Mouse (Mus musculus) forebrain, embryonic 14.5 days (tissue): ENCODE measurements around the gene Csk. TPM values are rescaled to one million over a fixed set of nuclear protein-coding genes. Genes with fewer than 3 reads are reported as not detected.

Experiments
- ATAC-seq: fragments of 200-750 bp; cut with Nextera tagmentation; 2 replicates; pipeline ENCODE4 v1.8.0; 2017; ENCODE audit warnings: mild to moderate bottlenecking, moderate library complexity
- DNase-seq: peaks from one replicate; pipeline ENCODE4 v3.0.0-alpha.2; 2015; ENCODE audit warnings: low spot score
- H3K27ac ChIP-seq: fragments of 300-500 bp; sonication (generic); 2 replicates; pipeline ENCODE4 v1.5.1; 2014; ENCODE audit warnings: low read depth, mild to moderate bottlenecking, control low read depth, low read length, moderate library complexity
- H3K27me3 ChIP-seq: fragments of 300-500 bp; sonication (generic); replicated peaks from 2 replicates; pipeline ENCODE4 v1.6.1; 2014; ENCODE audit warnings: low read length, control low read depth, mixed read lengths; ENCODE audit not compliant: control insufficient read depth, insufficient read depth
- H3K36me3 ChIP-seq: fragments of 300-500 bp; sonication (generic); 2 replicates; pipeline ENCODE4 v1.6.1; 2014; ENCODE audit warnings: low read length, control low read depth; ENCODE audit not compliant: control insufficient read depth, insufficient read depth
- H3K4me1 ChIP-seq: fragments of 300-500 bp; sonication (generic); 2 replicates; pipeline ENCODE4 v1.6.1; 2014; ENCODE audit warnings: antibody characterized with exemption, low read length, control low read depth; ENCODE audit not compliant: control insufficient read depth, insufficient read depth
- H3K4me2 ChIP-seq: fragments of 300-500 bp; sonication (generic); 2 replicates; pipeline ENCODE4 v1.6.1; 2014; ENCODE audit warnings: mild to moderate bottlenecking, control low read depth, low read length
- H3K4me3 ChIP-seq: fragments of 300-500 bp; sonication (generic); 2 replicates; pipeline ENCODE4 v1.5.1; 2014; ENCODE audit warnings: low read depth, low read length, control low read depth
- H3K9ac ChIP-seq: fragments of 300-500 bp; sonication (generic); 2 replicates; pipeline ENCODE4 v1.6.1; 2014; ENCODE audit warnings: mild to moderate bottlenecking, low read length, control low read depth, moderate library complexity
- H3K9me3 ChIP-seq: fragments of 300-500 bp; sonication (generic); replicated peaks from 2 replicates; pipeline ENCODE4 v1.6.1; 2016; ENCODE audit warnings: low read length, control low read depth, mixed read lengths; ENCODE audit not compliant: control insufficient read depth
- WGBS: fragments of 180-500 bp; shearing (Covaris S2); extraction: QIAGEN DNeasy Blood & Tissue Kit; methylation state at CpG from one replicate; pipeline ENCODE4 v1.1.7; 2014; 5-methylcytosine and 5-hydroxymethylcytosine counted together
- polyA plus RNA-seq: library from polyadenylated mRNA; unstranded; fragments of >200 nt; fragmentation: Nextera tagmentation; extraction: Ambion mirVana; gene quantifications from 2 replicates; pipeline ENCODE4 v1.2.1, GENCODE M21; 2014

Gene Csk
- polyA plus RNA-seq, 1 experiment from 2014 or later: 29.2 TPM

GRCm38 (mm10) chr9:57637272-57637671, 16.2 kb downstream of the Csk start:
- H3K36me3 ChIP-seq: peaks cover 25% of the 10 kb centered on the region
- H3K4me1 ChIP-seq: peaks cover 31% of the 10 kb centered on the region
- H3K4me3 ChIP-seq: no peak overlapping the region
- no peaks in the 10 kb centered on the region for H3K27me3 ChIP-seq
- H3K9ac ChIP-seq: no peak overlapping the region
- WGBS: 65% methylated on average over 3 of the region's 3 CpGs
- no peak for DNase-seq
- no peak overlapping the region for H3K4me2 ChIP-seq
- no peaks in the 10 kb centered on the region for H3K9me3 ChIP-seq
- H3K27ac ChIP-seq: no peak overlapping the region
- no peak for ATAC-seq

- DNase-seq (peak; percentile 46), ATAC-seq (peak; percentile 30; the same call in 1 of the 2 replicates)
- Histone ChIP-seq H3K27me3 (no peaks in the 10 kb centered on the region), H3K4me2 (no peak overlapping the region), H3K36me3 (peaks cover 37% of the 10 kb centered on the region), H3K4me3 (no peak overlapping the region), H3K9ac (no peak overlapping the region), H3K4me1 (peaks cover 6% of the 10 kb centered on the region; the same call in 1 of the 2 replicates), H3K9me3 (no peaks in the 10 kb centered on the region), H3K27ac (no peak overlapping the region)
- WGBS: 38% methylated on average over 4 of the region's 4 CpGs
Observed at GRCm38 (mm10) chr9:57633481-57634024, 19.9 kb downstream of the Csk start.

DNA sequence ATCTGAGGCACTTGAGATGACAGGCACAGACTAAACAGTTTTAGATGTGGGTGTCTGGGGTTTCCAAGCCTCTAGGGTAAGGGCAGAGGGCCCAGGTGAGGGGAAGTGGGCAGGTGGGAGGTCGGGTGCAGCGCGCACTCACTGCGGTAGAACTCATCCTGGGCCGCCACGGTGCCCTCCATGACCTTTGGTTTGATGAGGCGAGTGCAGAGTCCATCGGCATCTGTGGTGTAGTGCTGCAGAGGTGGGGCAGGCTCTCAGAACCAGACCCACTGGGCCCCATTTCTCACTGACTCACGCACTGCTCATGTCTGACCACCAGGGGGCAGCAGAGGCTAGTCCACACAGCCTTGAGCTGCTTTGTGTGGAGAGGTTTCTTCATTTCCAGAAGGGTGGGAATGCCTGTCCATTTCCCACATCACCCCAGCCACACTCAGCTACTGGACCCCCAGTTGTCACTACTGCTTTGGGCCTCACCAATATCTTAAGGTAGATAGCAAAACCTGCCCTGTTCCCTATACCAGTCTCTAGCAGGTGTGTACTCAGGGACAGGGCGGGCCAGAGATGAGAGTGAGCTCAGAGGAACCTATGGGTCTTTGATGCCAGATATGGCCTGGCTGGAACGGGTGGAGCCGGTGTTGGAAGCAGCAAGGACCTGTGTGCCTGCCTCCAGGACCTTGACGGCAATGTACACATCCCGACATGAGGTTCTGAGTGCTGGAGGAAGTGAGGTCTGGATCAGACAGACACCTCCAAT, 24.1 kb downstream of the Csk start:
- 74% methylated on average over 14 of the region's 14 CpGs for WGBS
- H3K4me1 ChIP-seq: no peaks in the 10 kb centered on the region
- H3K9me3 ChIP-seq: no peaks in the 10 kb centered on the region
- H3K27ac ChIP-seq: 0 out of 2 replicates have a peak overlapping the region, but pooled peaks have one; percentile 27
- no peak overlapping the region for H3K4me2 ChIP-seq
- no peak overlapping the region for H3K4me3 ChIP-seq
- no peaks in the 10 kb centered on the region for H3K27me3 ChIP-seq
- peak; percentile 73 for ATAC-seq
- H3K36me3 ChIP-seq: peaks cover 77% of the 10 kb centered on the region
- peak; percentile 82 for DNase-seq
- no peak overlapping the region for H3K9ac ChIP-seq

- Histone ChIP-seq H3K27me3 (no peaks in the 10 kb centered on the region), H3K9ac (no peak overlapping the region), H3K36me3 (peaks cover 78% of the 10 kb centered on the region), H3K4me3 (no peak overlapping the region), H3K9me3 (no peaks in the 10 kb centered on the region), H3K4me2 (no peak overlapping the region), H3K4me1 (no peaks in the 10 kb centered on the region), H3K27ac (no peak overlapping the region)
- 94% methylated on average over 12 of the region's 12 CpGs for WGBS
- no peak for ATAC-seq
- no peak for DNase-seq
Observed at GRCm38 (mm10) chr9:57628717-57629116, 24.7 kb downstream of the Csk start.

DNA sequence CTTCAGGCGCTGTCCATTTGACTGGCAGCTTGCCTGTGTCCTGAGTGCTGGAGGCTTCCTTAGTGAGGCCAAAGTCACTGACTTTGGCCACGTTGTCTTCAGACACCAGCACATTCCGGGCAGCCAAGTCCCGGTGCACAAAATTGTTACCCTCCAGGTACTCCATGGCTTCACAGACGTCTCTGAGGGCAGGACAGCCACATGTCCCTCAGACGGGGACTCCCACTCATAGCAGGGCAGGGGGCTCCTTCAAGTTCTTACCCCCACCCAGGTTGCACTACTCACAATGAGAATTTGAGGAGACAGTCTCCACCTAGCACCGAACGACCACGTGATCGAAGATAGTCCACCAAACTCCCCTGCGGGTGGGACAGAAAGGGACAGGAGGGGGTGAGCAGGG, 25.5 kb downstream of the Csk start:
- Histone ChIP-seq H3K4me2 (no peak overlapping the region), H3K4me1 (no peaks in the 10 kb centered on the region), H3K9ac (no peak overlapping the region), H3K9me3 (no peaks in the 10 kb centered on the region), H3K27ac (no peak overlapping the region), H3K36me3 (peaks cover 74% of the 10 kb centered on the region), H3K27me3 (no peaks in the 10 kb centered on the region), H3K4me3 (no peak overlapping the region)
- WGBS: 92% methylated on average over 11 of the region's 11 CpGs
- DNase-seq (no peak), ATAC-seq (no peak)

- Histone ChIP-seq H3K4me2 (no peak overlapping the region), H3K4me1 (no peaks in the 10 kb centered on the region), H3K36me3 (peaks cover 74% of the 10 kb centered on the region), H3K27ac (no peak overlapping the region), H3K4me3 (no peak overlapping the region), H3K9ac (no peak overlapping the region), H3K27me3 (no peaks in the 10 kb centered on the region), H3K9me3 (no peaks in the 10 kb centered on the region)
- no peak for ATAC-seq
- 93% methylated on average over 17 of the region's 17 CpGs for WGBS
- no peak for DNase-seq
Observed at GRCm38 (mm10) chr9:57627191-57627590, 26.2 kb downstream of the Csk start.

DNA sequence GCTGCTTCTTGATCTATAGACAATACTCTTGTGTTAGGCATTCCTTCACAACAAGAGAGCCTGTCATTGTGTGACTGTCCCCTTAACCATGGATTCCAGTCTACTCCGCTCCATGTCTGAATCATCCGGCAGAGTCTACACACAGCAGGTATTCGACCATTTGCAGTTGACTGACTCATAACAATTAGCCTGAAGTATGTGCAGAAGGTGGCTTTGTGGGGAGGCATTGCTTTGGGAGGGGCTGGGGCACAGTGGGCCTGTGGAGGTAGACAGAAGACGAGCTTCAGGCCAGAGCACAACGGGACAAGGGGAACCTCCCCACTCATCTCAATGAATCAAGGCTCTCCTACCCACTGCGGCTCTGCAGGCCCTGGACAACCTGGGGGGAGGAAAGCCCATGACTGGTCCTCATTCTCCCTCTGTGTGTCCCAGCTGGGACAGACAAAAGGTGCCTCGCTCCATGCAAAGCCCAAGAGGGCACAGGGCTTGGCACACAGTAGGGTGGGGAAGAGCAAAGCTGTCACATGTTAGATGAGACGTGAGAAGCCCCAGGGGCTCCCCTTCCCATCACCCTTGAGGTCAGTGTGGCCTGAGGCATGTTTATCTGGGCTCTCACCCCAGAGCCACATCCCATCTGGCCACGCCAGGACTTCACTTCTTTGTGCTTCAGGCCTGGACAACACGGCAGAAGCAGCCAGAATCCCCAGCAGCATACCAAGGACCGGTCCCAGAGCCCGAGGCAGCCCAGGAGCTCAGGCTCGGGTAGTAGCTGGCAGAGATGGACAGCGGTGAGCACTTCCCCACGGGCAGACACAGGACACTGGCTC, 27.5 kb downstream of the Csk start:
- DNase-seq (no peak), ATAC-seq (no peak)
- 65% methylated on average over 15 of the region's 15 CpGs for WGBS
- H3K36me3 ChIP-seq: peaks cover 66% of the 10 kb centered on the region
- no peaks in the 10 kb centered on the region for H3K4me1 ChIP-seq
- no peak overlapping the region for H3K4me3 ChIP-seq
- no peak overlapping the region for H3K9ac ChIP-seq
- no peak overlapping the region for H3K27ac ChIP-seq
- H3K27me3 ChIP-seq: no peaks in the 10 kb centered on the region
- H3K9me3 ChIP-seq: no peaks in the 10 kb centered on the region
- H3K4me2 ChIP-seq: no peak overlapping the region

- H3K4me3 ChIP-seq: no peak overlapping the region
- H3K36me3 ChIP-seq: peaks cover 51% of the 10 kb centered on the region
- H3K4me2 ChIP-seq: no peak overlapping the region
- no peak overlapping the region for H3K9ac ChIP-seq
- no peaks in the 10 kb centered on the region for H3K9me3 ChIP-seq
- no peak overlapping the region for H3K27ac ChIP-seq
- ATAC-seq (no peak), DNase-seq (no peak)
- 89% methylated on average over 7 of the region's 7 CpGs for WGBS
- H3K4me1 ChIP-seq: no peaks in the 10 kb centered on the region
- H3K27me3 ChIP-seq: no peaks in the 10 kb centered on the region
Observed at GRCm38 (mm10) chr9:57624295-57624694, 29.1 kb downstream of the Csk start.
